Mouse (Mus musculus): ENCODE data around the gene Ddit4. TPM values are rescaled to one million over a fixed set of nuclear protein-coding genes. Genes with fewer than 3 reads are reported as not detected.

Gene Ddit4
- total and polyA plus RNA-seq, 3 experiments: 39.5 to 136 (median 50.6) TPM

- no peaks in the 10 kb centered on the region for H3K9me3 ChIP-seq (replicated peaks; ENCODE audit: low read length)
- no peak overlapping the region for H3K27ac ChIP-seq (ENCODE audit: insufficient read depth, low read depth)
- H3K79me2 ChIP-seq (replicated peaks; ENCODE audit: control insufficient read depth, extremely low read depth, insufficient read depth, poor library complexity, severe bottlenecking): peaks cover 21% of the 10 kb centered on the region
- peak overlapping the region; percentile 87 for H3K4me2 ChIP-seq (ENCODE audit: insufficient read depth, low read depth, poor library complexity, severe bottlenecking)
- DNase-seq (ENCODE audit: extremely low read depth): no peak
- in situ Hi-C loops (cut with MboI; ENCODE audit: low pct_ligation_motif_present, low pct_unique_long_range_greater_than_20kb, low sequenced_read_pairs): loop anchor here (5.0 kb wide), 1 partner anchor 33 kb away; no protein-coding TSS in a partner anchor
- H3K4me3 ChIP-seq (replicated peaks in 1 of 3; ENCODE audit: low read depth in 2 of 3, low read length in 2 of 3, poor library complexity in 1 of 3): peak overlapping the region in 2 of 3 experiments; percentile 22 to 74
- dilution Hi-C loops (cut with MboI; ENCODE audit: extremely low pct_ligation_motif_present, extremely low pct_unique_long_range_greater_than_20kb, low sequenced_read_pairs): no loop called here
- no peaks in the 10 kb centered on the region for H3K27me3 ChIP-seq (replicated peaks)
- H3K36me3 ChIP-seq (replicated peaks in 1 of 2; ENCODE audit: control insufficient read depth in 1 of 2, insufficient read depth in 1 of 2, low read length in 1 of 2): peaks cover 8 to 21% of the 10 kb centered on the region in 2 experiments
- H3K9ac ChIP-seq (ENCODE audit: insufficient read depth, low read depth): peak overlapping the region; percentile 98
- H3K4me1 ChIP-seq (ENCODE audit: control insufficient read depth in 1 of 2, insufficient read depth in 2 of 2): peaks cover 8 to 36% of the 10 kb centered on the region in 2 experiments
- TF ChIP-seq POLR2A (IDR thresholded peaks at IDR 0.05; ENCODE audit: low read depth, low read length) (peak; percentile 43; the same call in 1 of the 2 replicates), UBTF (IDR thresholded peaks at IDR 0.05; ENCODE audit: low read depth, low read length) (0 out of 2 replicates have a peak, but pooled peaks have one; percentile 69), CHD1 (IDR thresholded peaks at IDR 0.05; ENCODE audit: low read depth, low read length) (no peak; the same call in 1 of the 2 replicates), ZC3H11A (IDR thresholded peaks at IDR 0.05; ENCODE audit: low read depth, low read length) (no peak), CHD2 (IDR thresholded peaks at IDR 0.05; ENCODE audit: low read length) (peak; percentile 32; the same call in 1 of the 2 replicates), BHLHE40 (IDR thresholded peaks at IDR 0.05; ENCODE audit: low read depth, low read length) (no peak), MXI1 (IDR thresholded peaks at IDR 0.05; ENCODE audit: low read depth, low read length) (peak; percentile 36; the same call in 1 of the 2 replicates), SIN3A (IDR thresholded peaks at IDR 0.05; ENCODE audit: low read length) (0 out of 2 replicates have a peak, but pooled peaks have one; percentile 14), MAZ (IDR thresholded peaks at IDR 0.05; ENCODE audit: low read depth, low read length) (0 out of 2 replicates have a peak, but pooled peaks have one; percentile 26), ZMIZ1 (IDR thresholded peaks at IDR 0.05; ENCODE audit: low read depth, low read length) (peak; percentile 93), POLR2AphosphoS2 (IDR thresholded peaks at IDR 0.05; ENCODE audit: low read depth, low read length) (peak; percentile 83)
Measured at GRCm38 (mm10) chr10:59949255-59949648, 2.4 kb downstream of the Ddit4 start.

GRCm38 (mm10) chr10:59948363-59949254, 3.0 kb downstream of the Ddit4 start:
- Histone ChIP-seq H3K27me3 (replicated peaks) (no peaks in the 10 kb centered on the region), H3K4me2 (ENCODE audit: insufficient read depth, low read depth, poor library complexity, severe bottlenecking) (no peak overlapping the region), H3K36me3 (replicated peaks in 1 of 2; ENCODE audit: control insufficient read depth in 1 of 2, insufficient read depth in 1 of 2, low read length in 1 of 2) (peaks cover 8 to 21% of the 10 kb centered on the region in 2 experiments), H3K9ac (ENCODE audit: insufficient read depth, low read depth) (0 out of 2 replicates have a peak overlapping the region, but pooled peaks have one; percentile 31), H3K4me1 (ENCODE audit: control insufficient read depth in 1 of 2, insufficient read depth in 2 of 2) (peaks cover 7 to 34% of the 10 kb centered on the region in 2 experiments), H3K9me3 (replicated peaks; ENCODE audit: low read length) (no peaks in the 10 kb centered on the region), H3K79me2 (replicated peaks; ENCODE audit: control insufficient read depth, extremely low read depth, insufficient read depth, poor library complexity, severe bottlenecking) (peaks cover 21% of the 10 kb centered on the region), H3K27ac (ENCODE audit: insufficient read depth, low read depth) (0 out of 2 replicates have a peak overlapping the region, but pooled peaks have one; percentile 36), H3K4me3 (replicated peaks in 1 of 3; ENCODE audit: low read depth in 2 of 3, low read length in 2 of 3, poor library complexity in 1 of 3) (peak overlapping the region in 1 of 3 experiments; percentile 74)
- TF ChIP-seq CHD1 (IDR thresholded peaks at IDR 0.05; ENCODE audit: low read depth, low read length) (no peak), SIN3A (IDR thresholded peaks at IDR 0.05; ENCODE audit: low read length) (0 out of 2 replicates have a peak, but pooled peaks have one; percentile 24), USF1 (IDR thresholded peaks at IDR 0.05; ENCODE audit: low read depth, low read length) (no peak), KAT2A (IDR thresholded peaks at IDR 0.05; ENCODE audit: insufficient replicate concordance, low read length) (no peak), CHD2 (IDR thresholded peaks at IDR 0.05; ENCODE audit: low read length) (no peak; the same call in 1 of the 2 replicates), MAZ (IDR thresholded peaks at IDR 0.05; ENCODE audit: low read depth, low read length) (peak; percentile 40; the same call in 1 of the 2 replicates), POLR2A (IDR thresholded peaks at IDR 0.05; ENCODE audit: low read depth, low read length) (no peak), ETS1 (conservative IDR thresholded peaks at IDR 0.05; ENCODE audit: low read depth, low read length) (no peak), MXI1 (IDR thresholded peaks at IDR 0.05; ENCODE audit: low read depth, low read length) (0 out of 2 replicates have a peak, but pooled peaks have one; percentile 19), MAX (IDR thresholded peaks at IDR 0.05; ENCODE audit: low read length) (no peak), RCOR1 (conservative IDR thresholded peaks at IDR 0.05; ENCODE audit: low read depth, low read length) (0 out of 2 replicates have a peak, but pooled peaks have one; percentile 52), ZMIZ1 (IDR thresholded peaks at IDR 0.05; ENCODE audit: low read depth, low read length) (no peak), TBP (conservative IDR thresholded peaks at IDR 0.05; ENCODE audit: low read depth, low read length) (no peak), ELF1 (IDR thresholded peaks at IDR 0.05; ENCODE audit: low read depth, low read length) (0 out of 2 replicates have a peak, but pooled peaks have one; percentile 19), UBTF (IDR thresholded peaks at IDR 0.05; ENCODE audit: low read depth, low read length) (no peak), POLR2AphosphoS2 (IDR thresholded peaks at IDR 0.05; ENCODE audit: low read depth, low read length) (peak; percentile 95)
- no peak for DNase-seq (ENCODE audit: extremely low read depth)
- in situ Hi-C loops (cut with MboI; ENCODE audit: low pct_ligation_motif_present, low pct_unique_long_range_greater_than_20kb, low sequenced_read_pairs) (loop anchor here (5.0 kb wide), 1 partner anchor 34 kb away; no protein-coding TSS in a partner anchor), dilution Hi-C loops (cut with MboI; ENCODE audit: extremely low pct_ligation_motif_present, extremely low pct_unique_long_range_greater_than_20kb, low sequenced_read_pairs) (no loop called here)
